Mouse (Mus musculus) spleen, postnatal 36 days (tissue): ENCODE data around the gene Spata20.
A peak's percentile ranks its signal among the peaks of the same experiment; 100 is the strongest.

Experiments used
- DNase-seq, 2 experiments: peaks; one replicate each; pipeline ENCODE4 v3.0.0; 2022; ENCODE audit warnings: low spot score in 2 of 2, mixed read lengths in 1 of 2

Spata20 gene

DNA sequence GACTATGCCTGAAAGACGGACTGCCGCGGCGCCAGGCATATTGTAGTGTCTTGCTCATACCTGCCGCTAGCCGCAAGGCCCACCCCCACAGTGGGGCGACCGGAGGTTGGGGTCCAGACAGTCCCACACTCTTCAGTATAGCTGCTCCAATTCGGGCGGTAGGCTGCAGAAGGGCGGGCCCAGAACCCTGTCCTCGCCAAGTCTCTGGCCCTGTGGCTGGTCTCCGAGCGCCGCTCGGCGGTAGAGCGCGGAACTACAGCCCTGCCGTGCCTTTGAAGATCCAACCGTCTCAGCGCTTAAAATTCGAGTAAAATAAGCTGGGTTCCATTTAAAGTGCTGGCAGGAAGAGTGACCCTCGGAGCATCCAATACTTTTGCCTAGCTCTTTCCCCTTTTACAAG is at the start of gene Spata20:
TSS of gene Spata20 (minus strand) at position 179 of the 400 bp plus-strand sequence.
- DNase-seq: peak; percentile 37 to 49

DNA sequence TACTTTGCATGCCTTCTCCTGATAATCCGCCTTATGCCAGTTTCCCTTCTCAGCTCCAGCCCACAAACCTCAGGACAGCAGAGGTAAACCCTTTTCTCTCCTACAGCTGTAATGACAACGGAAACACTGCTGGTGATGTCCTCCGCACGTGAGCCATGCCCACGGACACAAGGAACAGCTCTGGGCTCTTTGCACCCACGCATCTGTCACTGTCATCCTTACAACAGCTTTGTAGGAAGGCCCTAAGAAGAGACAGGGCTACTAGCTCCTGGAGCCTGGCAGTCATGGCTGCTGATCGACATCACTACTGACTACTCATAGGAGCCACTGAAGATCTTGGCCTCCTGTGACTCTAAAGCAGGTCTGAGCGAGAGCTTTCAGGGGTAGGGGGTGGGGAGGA is 47.2 kb upstream of the Spata20 start:
- no peak for DNase-seq

DNA sequence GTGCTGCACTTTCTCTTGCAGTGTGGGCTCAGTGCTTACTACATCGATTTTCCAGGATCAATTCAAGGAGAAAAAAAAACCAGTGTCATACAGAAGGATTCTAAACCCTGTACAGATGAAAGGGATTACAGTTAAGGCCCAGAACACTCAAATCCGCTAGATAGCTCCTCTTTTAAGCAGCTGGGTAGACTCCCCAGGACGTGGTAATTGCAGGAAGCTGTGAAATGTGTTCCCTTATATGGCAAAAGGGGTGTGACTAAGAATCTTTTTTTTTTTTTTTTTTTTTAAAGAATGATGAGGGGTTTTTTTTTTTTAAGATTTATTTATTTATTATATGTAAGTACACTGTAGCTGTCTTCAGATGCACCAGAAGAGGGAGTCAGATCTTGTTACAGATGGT is 42.9 kb upstream of the Spata20 start:
- DNase-seq: no peak

DNA sequence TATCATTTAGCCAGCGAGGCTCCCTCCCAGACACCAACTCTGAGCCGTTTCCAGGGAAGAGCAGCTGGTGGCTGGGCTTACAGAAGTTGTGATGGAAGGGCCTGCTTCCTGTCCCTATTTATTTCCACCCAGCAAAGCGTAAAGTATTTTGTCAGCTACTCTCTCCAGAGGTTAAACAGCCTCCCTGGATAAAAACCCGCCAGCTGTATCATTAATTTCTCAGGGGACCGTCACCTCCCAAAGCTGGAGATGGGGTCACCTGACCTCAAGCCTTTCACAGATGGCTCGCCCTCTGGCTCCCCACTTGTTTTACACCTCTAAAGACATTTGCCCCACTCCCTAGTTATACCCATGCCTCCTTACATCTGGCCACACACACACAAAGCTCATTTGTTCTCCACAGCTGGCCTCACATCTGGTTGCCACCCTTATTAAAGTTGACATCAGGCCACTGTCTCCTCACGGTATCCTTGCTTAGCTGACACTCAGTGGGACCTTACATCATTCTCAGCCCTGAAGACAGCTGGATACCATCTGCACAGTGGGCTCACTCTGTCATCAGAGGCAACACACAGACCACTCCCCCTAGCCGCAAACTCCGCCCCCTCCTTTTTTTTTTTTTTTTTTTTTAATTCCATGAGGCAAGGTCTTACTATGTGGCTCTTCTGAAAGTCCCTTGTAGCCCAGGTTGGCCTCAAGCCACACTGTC is 40.3 kb upstream of the Spata20 start:
- no peak for DNase-seq

DNA sequence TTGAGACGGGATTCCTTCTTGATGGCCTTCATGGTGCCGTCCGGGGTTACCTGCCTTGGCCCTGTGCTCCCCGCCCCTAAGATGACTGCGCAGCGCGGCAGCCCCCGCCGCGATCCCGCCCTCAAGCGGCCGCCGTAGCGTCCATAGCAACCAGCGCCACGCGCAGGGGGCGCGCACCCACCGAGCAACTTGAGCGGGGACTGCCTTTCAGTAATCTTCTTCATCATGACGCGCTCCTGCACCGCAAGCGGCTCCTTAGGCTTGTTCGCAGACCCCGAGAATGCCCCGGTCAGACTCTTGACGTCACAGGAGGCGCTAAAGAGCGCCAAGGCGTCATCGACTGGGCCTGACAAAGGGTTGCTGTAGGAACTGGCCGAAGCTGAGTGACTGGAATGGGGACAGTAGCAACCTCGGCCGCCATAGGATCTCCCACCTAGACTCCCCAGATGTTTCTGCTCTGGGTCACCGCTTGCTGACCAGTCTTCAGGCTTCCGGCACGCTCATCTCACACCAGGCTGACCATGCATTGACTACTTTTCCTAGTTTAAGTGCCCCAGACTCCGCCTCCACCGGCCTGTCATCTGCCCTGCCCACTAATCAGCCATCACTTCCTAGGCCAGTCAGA is 35.4 kb upstream of the Spata20 start, which contains the start of gene Mycbpap:
TSS of gene Mycbpap (minus strand) at position 524 of the 625 bp plus-strand sequence.
- peak; percentile 13 to 17 for DNase-seq

DNA sequence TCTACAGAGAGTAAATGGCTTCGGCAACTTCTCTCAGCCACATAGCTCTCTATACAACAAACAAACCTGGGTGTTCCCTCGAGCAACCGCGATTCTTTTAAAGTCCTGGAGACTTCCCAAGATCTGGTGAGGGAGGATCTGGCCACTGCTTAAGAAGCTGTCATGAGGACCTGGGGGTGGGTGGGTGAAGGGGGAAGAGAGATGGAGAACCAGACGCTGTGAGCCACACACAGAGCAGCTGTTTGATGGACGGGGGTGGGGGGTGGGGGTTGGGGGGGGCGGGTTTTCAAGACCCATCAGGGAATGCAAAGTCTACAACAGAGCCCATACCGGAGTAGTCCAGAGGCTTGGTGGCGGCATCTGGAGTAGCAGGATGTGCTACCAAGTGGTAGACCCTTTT is 27.5 kb upstream of the Spata20 start:
- no peak for DNase-seq

DNA sequence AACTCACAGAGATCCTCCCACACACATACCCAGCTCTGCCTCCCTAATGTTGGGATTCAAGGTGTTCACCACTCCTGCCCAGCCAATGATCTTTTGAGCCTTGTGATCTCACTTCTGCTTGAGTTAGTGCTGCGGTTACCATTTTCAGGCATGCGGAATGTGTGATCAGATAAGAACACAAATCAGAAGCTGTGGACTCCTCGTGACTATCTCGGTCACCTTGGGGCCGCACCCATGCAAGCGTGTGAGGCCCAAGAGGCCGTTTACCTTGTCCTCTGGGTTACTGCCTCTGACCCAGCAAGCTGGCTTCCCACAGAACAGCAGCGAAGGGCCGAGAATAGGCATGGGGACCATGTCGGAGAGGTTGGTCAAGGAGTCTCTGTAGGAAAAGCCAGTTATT is 23.0 kb upstream of the Spata20 start:
- DNase-seq: no peak

DNA sequence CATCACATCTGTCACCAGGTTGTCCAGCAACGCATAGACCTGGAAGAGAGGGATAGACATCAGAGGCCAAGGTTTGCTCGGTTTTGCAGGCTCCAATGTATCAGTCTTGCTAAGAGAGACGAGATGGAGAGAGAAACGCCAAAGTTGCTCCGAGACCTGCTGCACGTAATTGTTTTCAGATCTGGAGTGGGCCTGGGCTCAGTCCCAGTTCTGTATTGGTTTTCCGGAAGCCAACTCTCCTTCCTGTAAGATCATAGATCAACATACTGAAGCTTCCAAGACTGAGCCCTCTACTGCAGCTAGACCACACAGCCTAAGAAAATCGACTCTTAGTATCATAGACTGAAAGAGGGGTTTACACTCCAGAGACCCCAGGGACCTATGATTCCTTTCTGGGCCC is 15.5 kb upstream of the Spata20 start:
- DNase-seq: no peak

DNA sequence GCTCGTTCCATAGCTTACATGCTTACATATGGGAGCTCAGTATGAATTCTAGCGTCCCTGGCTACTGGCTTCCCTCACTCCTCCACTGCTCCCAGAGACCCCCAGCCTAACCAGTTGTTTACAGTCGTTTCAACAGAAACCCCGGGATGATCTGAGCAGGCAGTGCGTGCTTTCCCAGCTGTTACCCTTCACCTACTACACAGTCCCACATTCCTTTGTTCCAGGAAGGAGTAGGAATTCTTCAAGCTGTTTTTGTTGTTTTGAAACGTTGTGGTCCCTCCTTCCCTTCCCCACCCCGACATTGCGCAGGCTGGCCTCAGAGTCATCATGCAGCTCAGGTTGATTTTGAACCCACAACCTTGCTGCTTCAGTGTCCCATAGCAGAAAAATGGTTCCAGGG is 14.4 kb upstream of the Spata20 start:
- no peak for DNase-seq

DNA sequence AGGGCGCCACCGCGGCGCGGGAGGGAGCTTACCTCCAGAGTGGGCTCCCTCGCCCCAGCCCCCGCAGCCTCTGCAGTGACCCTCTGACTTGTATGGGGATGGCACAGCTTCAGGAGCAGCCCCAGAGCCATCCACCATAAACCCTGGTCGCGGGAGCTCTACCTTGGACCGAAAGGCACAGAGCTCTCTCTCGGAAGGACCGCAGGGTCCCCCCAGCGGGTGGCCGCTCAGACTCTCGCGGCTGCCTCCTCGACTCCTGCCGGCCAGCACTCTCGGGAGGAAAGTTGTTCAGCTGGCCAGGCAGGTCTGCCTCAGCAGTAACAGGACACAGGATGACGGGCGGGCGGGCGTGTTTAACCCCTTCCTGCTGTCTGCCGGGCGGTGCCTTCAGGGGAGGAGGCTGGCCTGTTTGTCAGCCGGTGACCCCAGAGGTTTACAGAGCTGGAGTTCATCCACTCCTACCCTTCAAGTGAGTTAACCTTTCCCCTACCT is 13.7 kb upstream of the Spata20 start, which contains the start of gene Epn3:
TSS of gene Epn3 (minus strand) at position 314 of the 492 bp plus-strand sequence.
- DNase-seq: no peak

DNA sequence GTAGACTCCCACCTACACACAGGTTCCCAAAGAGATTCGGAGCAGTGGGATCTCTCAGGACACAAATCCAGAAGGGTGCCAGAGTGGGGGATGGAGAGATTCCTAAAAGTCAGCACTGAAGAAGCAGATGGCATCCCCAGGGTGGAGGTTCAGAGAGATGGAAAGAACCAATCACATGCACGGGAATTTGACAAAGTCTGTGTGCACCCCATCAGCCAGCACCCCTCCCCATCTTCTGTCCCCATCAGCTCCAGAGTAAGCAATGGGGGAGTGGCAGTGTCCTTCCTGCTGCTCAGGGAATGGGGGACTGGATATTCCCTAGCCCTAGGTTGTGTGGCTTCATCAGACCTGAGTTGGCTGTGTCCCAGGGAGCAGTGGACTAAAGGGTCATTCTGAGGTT is 13.1 kb upstream of the Spata20 start:
- no peak for DNase-seq

DNA sequence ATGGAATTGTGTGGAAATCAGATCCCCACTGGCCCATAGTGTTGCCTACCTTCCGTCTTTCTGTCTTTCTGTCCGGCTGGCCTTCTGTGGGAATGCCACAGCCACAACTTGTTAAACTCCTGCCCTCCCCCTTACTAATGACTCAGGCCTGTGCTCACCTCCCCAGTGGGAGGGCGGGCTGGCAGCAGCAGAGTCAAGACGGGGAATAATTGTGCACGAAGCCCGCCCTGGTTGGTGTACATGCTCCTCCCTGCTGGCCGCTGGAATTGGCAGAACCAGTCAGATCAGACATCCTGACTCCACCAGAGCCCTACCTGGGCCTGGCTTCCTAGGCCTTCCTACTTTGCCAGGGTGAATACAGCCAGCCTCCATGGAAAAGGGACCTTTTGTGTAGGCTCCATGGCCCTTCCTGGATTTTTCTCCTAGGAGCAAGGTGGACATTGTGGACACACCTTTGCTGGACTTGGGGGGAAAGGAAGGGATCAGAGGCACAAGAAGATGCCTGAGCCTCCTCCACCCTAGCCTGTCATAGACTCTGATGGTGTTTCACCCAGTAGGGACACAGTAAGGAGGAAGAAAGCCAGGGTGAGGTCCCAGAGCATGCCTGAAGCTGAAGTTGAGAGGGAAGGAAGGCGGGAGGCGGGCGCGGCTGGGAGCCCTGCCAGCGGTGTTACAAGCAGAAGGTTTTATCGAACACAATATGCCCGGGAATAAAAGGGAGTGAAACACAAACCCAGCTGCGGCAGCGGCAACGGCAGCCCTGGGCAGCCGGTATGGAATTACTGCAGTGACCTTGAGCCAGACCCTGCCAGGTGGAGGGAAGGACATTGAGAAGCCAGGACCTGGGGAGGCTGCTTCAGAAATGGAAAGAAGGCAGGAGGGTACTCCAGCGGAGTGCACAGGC is 12.4 kb upstream of the Spata20 start:
- no peak for DNase-seq

DNA sequence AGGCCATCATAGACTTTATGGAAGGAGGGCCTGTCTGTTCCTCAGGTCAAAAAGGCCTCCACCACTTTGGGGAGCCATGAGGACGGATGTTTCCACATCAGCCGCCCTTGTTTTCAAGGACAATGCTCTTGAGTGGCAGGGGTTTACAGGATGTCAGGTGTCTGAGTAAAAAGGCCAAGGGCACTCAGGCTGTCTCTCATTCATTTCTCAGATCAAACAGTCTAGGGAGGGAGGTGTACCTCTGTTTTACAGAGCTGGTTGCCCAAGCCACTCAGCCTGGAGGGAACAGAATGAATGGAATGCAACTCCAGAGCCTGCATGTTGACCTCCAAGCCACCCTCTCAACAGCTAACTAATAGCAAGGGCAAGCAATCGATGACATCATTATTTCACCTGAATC is 9.4 kb upstream of the Spata20 start:
- no peak for DNase-seq

DNA sequence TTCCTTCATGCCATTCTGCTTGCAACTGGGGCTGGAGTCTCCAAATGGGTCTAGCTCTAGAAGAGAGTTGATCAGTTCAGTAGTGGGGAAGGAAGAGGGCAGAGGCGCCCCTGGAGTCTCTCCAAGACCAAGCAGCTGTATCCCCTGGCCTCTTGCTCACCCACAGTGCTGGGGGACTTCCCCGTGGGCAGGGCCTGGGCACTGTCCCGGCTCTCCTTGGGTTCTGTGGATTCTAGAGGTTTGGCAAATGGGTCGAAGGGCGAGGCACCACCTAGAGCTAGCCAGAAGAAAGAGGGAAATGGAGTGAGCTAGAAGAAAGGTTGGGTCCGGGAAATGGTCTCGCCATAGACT is 5.7 kb upstream of the Spata20 start:
- DNase-seq: no peak

DNA sequence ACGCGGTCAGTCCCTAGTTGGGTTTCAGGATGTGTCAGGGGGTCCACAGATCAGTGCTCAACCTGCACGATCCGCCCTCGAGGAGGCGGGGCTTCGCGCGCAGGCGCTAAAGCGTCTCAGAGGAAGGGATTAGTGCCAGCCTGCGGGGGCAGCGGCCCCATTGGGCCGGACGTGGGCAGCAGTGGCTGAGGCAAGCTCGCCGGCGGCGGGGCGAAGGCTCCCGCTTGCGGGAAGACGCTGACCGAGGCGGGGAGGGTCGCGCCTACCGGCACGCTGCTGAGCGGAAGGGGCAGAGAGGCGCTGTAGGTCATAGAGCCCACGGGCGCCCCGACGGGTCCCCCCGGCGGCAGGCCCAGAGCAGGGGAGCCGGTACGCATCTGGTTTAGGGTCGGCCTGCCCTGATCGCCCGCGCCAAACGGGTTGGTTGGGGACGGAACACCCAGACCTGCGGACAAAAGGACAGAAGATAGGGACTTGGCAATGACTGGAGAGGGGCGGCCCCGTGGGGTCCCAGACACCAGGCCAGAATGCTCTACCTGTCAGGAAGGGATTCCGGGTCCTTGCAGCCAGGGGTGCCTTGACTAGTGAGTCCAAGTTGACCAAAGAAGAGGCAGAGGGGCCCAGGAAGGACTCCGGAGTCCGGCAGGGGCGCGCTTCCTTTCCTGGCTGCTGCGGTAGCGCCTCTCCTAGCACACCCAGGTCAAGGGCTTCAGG is 5.2 kb upstream of the Spata20 start:
- no peak for DNase-seq

DNA sequence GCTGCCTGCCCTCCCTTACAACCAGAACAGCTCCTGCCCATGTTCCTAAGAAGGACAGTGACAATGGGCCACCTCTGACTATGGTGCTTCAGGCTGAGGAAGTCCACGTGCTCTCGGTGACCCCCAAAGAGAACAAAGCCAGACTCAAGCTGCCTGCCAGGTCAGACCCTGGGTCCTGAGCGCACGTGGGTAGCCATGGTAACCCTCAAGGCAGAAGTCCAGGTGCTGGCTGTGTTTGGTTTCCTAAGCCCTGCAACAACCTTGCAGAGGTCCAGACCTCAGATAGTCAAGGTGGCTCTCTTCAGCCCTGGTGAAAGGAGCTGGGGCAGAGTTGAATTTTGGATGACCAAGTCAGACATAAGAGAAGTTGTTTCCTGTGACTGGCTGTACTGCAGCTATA is 3.8 kb upstream of the Spata20 start:
- DNase-seq: no peak

DNA sequence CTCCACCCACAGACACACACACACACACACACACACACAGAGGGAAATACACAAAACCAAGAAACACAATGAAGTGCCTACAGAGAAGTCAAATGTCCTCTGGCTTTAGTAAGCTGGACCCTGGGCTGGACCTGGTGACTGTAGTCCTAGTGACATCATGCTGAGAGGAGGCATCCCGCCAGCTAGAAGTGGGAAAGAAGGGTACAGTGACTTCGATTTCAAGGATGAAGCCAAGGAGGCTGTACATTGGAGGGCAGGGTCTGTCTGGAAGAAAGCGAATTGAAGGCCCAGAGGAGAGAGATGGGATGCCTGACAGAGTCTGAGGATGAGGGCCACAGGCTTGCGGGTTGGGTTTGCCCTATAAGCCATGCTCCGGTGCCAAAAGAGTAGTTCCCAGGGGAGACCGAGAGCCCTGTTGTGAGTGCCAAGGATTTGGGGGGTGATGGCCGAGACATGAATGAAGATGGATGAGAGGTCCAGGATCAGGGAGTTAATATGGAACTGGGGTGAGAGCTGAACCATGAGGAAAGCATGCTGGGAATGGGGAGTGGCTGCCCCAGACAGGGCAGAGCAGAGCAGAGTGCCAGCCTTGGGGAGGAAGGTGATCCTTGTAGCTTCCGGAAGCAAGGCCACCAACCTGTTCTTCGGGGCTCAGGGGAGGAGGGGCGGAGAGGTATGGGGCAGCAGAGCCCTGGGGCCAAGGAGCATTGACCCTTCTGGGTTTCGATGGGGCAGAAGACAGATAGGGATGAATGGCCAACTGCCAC is 3.0 kb upstream of the Spata20 start:
- no peak for DNase-seq

DNA sequence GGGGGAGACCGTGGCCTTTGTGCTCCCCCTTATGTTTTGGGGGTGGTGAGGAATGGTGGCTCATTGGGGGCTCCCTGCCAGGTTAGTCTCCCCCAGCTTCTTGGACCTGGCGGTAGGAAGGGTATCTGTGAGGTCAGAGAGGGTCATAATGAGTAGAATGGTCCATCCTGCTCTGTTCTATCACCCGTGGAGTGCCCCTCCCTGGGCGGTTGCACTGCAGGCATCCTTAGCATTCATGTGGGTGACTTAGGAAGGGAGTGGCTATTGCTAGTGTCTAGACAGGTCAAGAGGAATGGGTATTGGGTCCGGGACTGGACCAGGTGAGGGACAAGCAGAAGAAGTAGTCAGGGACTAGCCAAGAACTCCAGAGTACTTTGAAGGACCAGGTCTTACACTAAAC is 756 bp downstream of the Spata20 start:
- no peak for DNase-seq

DNA sequence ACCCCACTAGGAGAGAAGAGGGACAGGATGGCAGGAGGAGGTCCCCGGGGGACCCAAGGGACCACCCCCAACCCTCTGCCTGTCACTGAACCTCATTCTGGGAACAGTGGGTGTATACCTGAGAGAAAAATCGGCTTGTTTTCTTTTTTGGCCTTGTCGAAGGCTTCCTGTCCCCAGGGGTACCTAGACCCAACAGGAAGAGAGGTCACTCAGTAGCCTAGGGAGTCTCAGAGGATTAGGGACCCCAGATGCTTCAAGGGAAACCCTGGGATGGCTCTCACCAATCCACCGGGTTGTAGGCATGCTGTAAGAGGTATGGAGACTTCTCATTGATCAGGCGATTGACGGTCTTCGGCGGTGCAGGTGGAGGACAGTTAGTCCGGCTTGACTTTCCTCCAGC is 1.3 kb downstream of the Spata20 start:
- no peak for DNase-seq

DNA sequence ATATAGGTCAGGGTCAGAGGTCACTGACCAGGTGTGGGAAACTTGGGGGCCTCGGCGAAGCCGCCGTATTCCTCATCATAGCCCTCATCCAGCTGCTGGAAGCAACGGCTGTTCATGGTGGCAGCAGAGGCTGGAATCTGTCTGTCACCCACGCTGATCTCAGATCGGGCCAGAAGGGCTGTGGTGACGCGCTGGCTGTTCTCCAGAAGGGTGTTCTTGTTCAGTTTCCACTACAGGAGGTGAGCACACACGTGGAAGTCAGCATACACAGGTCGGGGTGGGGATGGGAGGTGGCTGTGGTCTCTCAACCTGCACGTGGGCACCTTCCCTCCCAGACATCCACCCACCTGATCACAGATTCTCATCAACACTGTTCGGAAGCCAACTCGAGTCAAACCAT is 2.1 kb downstream of the Spata20 start:
- no peak for DNase-seq

DNA sequence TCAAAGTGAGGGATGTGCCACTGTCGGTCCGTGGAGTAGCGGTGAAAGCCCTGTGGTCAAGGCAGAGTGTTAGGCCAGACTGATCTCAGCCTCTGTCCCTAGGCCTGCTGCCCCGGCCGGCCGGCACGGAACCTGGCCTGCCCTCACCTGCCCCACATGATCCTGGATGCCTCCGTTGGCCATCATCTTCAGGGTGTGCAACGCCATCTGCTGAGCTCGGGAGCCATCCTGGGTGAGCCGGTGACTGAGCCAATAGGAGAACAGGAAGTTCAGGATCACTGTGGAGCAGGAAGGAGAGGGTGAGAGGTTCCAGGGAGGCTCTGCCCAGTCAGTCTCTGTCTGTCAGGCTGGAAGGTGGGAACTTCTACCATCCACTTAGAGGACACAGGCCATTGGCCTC is 2.5 kb downstream of the Spata20 start:
- DNase-seq: no peak
